Mouse (Mus musculus) cortical plate, adult 2 months (tissue): ENCODE results near the gene Mtx1.

Experiments used
- CTCF ChIP-seq: fragments of 200-500 bp; IDR thresholded peaks from 2 replicates; pipeline ENCODE4 v1.5.1; 2011; ENCODE audit warnings: mild to moderate bottlenecking, control low read depth, low read length; ENCODE audit not compliant: insufficient read depth; ENCODE audit errors: extremely low read depth
- POLR2A ChIP-seq: fragments of 200-500 bp; IDR thresholded peaks from 2 replicates; pipeline ENCODE4 v1.6.1; 2011; ENCODE audit warnings: mild to moderate bottlenecking, low read length, control low read depth; ENCODE audit not compliant: insufficient read depth; ENCODE audit errors: extremely low read depth

GRCm38 (mm10) chr3:89199839-89200238, 27.0 kb downstream of the Mtx1 start:
- TF ChIP-seq CTCF (no peak), POLR2A (no peak)
